Mouse (Mus musculus): ENCODE measurements at regions not wholly inside any gene's neighbourhood (a gene's known extent, or its start where the extent isn't known, plus 50 kb on each side); places are given as distances from the start of the nearest gene placed in this dataset.

GRCm38 (mm10) chr7:70646801-70647200, 280.3 kb upstream of the Nr2f2 start:
- peak; percentile 55 for DNase-seq (ENCODE audit: low read depth, low spot score)

GRCm38 (mm10) chr7:70643694-70644301, 277.3 kb upstream of the Nr2f2 start:
- peak; percentile 52 for DNase-seq (ENCODE audit: low read depth, low spot score)

GRCm38 (mm10) chr7:70643055-70643454, 276.5 kb upstream of the Nr2f2 start:
- peak; percentile 41 for DNase-seq (ENCODE audit: low read depth, low spot score)

DNA sequence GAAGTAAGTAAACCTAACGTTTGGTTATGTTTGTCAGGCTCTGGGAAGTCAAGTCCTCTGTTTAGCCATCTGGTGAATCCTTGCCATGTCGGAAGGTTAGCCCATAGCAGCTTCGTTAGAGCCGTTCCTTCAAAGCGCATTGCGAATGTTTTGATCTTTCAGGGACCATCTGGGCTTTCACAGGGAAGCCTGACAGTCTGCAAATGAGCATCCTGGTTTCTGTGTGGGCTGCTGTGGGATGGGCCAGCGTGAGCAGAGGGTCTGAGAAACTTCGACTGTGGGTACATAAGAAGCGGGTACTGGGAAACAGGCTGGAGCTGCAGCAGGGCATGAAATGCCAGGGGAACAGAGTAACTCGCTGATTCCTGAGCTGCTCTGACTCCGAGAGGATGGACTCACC, 274.7 kb upstream of the Nr2f2 start:
- DNase-seq (ENCODE audit: low read depth, low spot score), result no peak

DNA sequence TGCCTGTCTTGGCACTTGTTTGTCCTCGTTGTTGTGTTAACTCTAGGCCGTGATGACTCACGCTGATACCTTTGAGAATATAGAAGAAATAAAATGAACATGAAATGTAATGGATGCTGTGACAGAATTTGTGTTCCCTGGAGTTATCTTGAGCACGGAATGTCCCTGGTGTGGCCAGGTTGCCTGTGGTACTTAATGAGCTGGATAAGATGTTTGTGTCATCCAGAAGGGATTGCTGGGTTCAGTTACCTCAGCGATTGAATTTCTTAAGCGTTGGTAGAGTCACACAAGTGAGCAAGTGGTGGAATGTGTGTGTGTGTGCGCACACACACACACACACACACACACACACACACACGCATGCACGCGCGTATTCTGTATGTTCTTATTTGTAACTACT, 274.0 kb upstream of the Nr2f2 start:
- no peak for DNase-seq (ENCODE audit: low read depth, low spot score)

GRCm38 (mm10) chr7:70638161-70638560, 271.6 kb upstream of the Nr2f2 start:
- DNase-seq (ENCODE audit: low read depth, low spot score), result peak; percentile 39

DNA sequence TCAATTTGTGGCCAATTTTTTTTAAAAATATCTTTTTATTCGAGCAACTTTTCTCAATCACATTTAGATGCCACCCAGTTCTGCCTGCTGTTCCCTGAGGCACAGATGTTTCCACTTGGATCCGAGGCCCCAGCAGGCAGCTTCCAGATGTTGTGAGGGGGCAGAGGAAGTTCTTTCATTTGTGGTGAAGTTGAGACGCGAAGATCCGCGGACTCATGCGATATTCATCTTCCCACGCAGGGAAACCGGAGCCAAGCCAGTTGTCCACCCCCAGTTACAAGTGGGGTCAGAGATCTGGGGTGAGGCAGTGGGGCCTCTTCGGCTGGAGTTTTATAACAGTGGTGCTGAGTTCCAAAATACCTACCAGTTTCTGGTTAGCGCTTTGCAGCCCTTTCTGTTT, 267.5 kb upstream of the Nr2f2 start:
- DNase-seq (ENCODE audit: low read depth, low spot score), result peak; percentile 91

- peak; percentile 93 for DNase-seq (ENCODE audit: low read depth, low spot score)
Observed at GRCm38 (mm10) chr7:70633577-70633976, 267.0 kb upstream of the Nr2f2 start.

DNA sequence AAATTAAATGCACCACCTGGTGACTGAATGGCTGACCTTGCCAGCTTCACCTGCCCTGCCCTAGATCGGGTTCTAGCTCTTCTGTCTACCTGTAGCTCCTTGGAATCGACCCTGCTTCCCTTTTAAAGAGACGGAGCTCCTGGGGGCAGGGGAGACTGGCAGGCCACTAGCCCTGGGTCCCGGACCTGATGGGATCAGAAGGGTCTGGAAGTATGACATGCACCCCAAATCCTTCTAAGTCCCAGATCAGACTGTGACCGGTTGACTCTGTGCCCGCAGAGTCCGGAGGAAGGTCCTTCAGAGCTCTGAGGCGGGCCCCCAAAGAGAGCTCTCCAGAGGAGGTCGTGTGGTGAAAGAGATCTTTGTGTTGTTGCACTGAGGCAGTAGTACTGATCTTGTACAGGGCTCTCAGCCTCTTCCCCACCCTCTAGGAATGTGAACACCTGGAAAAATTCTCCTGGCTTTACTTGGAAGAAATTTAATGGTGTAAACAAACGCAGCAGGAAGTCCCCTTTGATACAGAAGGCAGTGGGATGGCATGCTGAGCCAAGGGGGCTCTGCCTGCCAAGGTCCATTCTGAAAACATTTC, 259.2 kb upstream of the Nr2f2 start:
- DNase-seq (ENCODE audit: low read depth, low spot score), result no peak

DNA sequence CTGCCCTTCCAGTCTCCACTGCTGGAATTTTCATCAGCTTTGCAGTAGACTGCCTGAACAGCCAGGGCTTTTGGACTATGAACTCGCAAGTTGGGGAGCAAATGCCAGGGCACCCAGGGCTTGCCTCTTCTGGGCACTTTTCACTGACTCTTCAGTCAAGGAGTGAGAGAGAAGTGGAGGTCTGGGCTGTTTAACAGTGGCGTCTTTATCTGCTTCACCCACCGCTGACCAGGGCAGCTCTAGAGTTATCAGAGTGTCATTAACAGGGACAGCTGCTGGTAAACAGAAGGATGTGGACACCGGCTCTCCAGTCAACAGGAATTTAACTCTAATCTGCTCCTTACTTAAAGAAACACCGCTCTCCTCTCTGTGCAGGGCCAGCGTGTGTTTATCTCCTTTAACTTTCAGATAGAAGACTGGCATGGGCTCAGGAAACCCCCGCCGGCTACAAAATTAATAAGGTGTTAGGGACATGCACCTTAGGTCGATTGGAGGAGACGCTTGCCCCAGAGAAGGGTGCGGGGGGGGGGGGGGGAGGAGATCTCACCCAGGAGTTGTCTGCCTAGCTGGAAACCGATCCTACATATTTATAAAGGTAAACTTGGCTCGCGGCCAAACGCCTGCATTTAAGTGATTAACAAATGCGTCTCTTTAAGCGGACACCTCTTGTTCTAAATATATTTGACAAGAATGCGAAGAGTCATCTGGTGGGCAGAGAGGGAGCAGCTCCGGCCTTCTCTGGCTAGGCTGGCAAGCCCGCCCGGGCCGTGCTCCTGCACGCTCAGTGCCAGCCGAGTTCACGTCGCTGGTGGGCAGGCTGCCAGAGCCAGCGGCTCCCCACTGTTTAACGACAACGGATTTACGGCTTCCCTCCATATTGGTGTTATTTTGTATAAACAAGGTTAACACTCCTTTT, 258.4 kb upstream of the Nr2f2 start:
- DNase-seq (ENCODE audit: low read depth, low spot score), result no peak

DNA sequence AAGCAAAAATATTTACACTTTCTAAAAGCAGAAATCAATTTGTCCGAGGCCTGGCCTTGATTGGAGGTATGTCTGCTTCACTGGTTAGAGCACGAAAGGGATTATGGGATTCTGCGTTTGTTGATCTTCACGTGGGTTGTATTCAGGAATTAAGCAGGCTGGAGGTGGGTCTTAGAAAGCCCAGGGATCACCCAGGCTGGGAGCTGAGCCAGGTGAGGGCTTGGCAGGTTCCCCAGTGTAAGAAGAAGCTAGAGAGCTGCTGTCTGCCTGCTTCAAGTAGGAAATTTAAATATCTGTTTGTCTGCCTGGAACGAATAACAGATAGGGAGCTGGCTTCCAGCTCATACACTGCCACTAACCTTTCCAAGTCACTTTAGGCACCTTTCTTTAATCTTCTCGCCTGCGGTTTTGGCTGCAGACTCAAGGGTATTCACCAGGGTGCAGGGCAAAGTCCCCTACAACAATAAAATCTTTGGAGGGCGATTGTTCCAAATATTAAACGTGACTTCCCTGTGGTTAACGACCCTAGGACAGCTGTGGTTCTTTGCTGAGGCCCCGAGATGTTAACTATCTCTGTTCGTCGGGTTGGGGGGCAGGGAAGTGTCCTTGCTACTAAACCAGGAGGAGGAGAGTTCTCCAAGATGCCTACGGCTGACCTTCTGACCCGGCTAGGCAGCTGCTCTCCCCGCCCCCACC, 257.6 kb upstream of the Nr2f2 start:
- no peak for DNase-seq (ENCODE audit: low read depth, low spot score)

GRCm38 (mm10) chr7:70619400-70619799, 252.9 kb upstream of the Nr2f2 start:
- DNase-seq (ENCODE audit: low read depth, low spot score), result no peak

- DNase-seq (ENCODE audit: low read depth, low spot score), result no peak
Observed at GRCm38 (mm10) chr7:70618270-70618669, 251.7 kb upstream of the Nr2f2 start.

GRCm38 (mm10) chr7:70606511-70606910, 240.0 kb upstream of the Nr2f2 start:
- DNase-seq (ENCODE audit: low read depth, low spot score), result no peak

DNA sequence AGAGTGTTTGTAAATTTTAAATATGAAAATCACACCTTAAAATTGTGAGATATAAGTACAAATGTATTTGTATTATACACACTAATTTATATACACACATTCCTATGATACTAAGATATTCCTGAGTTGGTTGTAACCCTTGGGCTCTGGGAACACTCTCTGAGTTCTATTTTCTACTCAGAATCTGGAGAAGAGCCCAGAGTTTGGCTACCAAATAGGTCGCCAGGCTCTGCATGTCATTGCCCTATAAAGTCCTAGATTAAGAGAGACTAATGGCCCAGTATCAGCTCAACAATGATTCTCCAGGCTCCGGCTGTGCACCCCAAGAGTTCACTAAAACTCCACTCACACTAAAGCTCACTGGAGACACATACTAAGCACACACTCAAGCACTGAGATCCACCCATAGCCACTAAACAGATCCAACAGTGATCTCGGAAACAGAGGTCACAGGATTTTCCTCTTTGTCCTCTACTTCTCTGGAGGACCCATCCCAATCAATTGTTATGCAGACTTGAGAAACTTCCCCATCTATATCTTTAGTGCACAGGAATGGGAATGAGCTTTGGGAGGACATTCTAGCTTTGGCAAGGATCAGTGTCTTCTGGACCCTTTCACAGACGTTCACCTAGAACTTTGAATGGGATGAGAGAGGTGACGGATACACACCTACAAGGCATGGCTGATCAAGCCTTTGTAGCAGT, 238.1 kb upstream of the Nr2f2 start:
- no peak for DNase-seq (ENCODE audit: low read depth, low spot score)

DNA sequence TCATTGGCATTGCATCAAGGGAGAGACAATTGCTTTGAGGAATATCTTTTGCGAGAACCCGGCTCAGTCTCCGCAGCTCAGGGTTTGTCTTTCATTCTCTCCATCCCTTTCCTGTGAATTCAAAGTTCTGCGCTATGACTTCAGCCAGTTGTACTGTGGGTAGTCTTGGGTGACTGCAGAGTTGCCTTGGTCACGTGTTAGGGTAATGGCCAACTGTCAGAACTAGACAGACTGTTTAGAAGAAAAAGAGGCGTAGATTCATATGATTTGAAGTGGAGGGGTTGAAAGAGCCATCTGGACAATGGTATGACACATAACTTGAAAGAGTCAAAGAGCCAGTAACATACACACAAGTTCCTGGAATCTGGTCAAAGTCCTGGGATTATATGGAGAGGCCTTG, 226.5 kb upstream of the Nr2f2 start:
- no peak for DNase-seq (ENCODE audit: low read depth, low spot score)

- no peak for DNase-seq (ENCODE audit: low read depth, low spot score)
Observed at GRCm38 (mm10) chr7:70591361-70592256, 225.1 kb upstream of the Nr2f2 start.

DNA sequence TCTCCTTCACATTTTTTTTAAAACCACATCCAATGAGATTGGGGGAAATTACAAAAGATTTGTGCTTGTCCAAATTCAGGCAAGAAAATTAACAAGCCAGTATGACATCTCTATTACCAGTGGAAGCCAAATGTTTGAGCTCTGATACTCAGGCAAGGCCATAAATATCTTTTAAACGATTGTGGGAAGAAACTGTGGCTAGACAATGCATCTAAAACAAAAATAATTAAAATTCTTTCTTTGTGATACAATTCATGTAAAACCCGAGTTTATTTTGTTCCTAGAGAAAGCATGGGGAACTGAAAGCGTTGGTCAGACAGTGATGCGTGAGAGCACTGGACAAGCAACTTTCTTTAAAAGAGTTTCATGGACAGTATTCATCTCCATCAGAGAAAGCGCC, 223.2 kb upstream of the Nr2f2 start:
- no peak for DNase-seq (ENCODE audit: low read depth, low spot score)

- peak; percentile 81 for DNase-seq (ENCODE audit: low read depth, low spot score)
Observed at GRCm38 (mm10) chr7:70588061-70588460, 221.5 kb upstream of the Nr2f2 start.

DNA sequence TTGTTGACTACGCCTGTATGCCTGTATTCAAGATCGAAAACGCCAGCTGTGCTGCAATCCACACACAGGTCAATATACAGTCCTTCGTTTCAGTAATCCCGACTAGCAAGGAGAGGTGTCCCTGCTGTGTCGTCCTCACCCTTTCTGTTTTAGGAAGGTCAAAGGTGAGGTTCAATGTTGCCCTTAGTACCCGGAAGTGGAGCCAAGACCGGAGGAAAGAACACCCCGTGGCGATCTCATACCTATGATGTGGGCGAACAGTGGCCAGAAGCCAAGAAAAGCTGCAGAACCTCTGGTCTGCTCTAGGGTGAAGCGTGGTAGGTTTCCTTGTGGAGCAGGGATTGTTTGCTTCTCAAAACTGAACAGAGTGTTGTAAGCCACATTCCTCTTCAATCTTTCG, 217.9 kb upstream of the Nr2f2 start:
- no peak for DNase-seq (ENCODE audit: low read depth, low spot score)
